Mouse (Mus musculus) 3T3-L1 (cell line): ENCODE measurements around the gene Ggt1.
A peak's percentile ranks its signal among the peaks of the same experiment; 100 is the strongest.

Source experiments
- DNase-seq: peaks from one replicate; pipeline ENCODE4 v3.0.0-alpha.2; 2015; ENCODE audit warnings: low read depth, low spot score

Gene Ggt1

DNA sequence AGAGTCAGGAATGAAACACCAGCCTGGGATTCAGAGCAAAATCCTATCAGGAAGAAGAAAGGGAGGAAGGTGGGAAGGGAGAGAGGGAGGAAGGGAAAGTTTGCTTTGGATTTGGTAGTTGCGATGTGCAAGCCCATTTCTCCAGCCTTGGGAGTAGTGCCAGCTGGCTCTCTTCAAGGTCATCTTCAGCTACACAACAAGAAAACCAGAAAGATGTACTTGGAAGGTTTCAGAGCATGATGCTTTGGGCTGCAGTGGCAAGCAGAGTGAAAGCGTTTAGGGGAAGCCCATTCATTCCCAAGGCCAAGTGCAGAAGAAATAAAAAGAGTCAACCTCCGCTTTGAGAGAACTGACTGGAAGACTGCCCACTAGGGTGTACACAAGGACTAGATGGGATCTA is 66.1 kb downstream of the Ggt1 start:
- DNase-seq, result no peak

DNA sequence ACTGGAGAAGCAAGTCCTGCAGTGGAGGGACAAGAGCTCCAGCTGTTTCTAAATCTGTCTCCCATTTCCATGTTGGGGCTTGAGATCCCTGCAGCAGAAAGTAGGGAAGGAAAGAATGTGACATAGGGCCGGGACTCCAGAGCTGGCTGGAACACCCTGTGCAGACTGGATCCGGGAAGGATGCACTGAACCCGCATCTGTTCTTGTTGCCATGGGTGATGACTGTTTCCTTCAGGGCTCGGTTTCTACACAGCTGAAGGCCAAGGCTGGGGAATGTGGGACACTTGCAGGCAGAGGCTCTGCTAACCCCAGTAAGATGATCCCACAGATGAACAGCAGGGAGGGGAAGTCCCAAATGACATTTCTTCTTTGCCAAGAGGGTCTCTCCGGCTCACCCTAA is 71.2 kb downstream of the Ggt1 start:
- no peak for DNase-seq

GRCm38 (mm10) chr10:75633048-75633447 is 71.6 kb downstream of the Ggt1 start:
- DNase-seq, result no peak

DNA sequence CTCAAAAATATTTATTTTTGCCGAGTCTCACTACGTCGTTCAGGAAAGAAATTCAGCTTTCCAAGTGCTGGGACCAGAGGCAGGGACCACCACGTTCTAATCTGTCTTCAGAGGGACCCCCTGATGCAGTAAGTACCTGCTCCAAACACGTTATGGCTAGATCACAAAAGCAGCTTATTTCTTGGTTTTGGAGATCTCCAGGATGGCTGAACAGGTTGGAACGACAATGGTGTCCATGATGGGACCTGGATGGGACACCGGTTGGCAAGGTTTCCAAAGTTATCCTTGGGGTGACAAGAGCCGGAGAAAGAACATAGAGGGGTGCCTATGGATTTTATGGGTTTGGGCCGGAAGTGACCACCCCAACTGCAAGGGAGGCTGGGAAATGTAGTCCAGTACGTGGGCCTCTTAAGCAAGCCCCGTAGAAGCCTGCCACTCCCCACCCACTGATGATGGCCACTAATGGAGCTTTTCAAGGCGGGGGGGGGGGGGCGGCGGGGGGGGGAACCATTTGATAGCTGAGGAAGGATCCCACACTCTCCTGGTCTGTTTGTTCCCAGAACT is 72.3 kb downstream of the Ggt1 start:
- DNase-seq, result no peak

- DNase-seq, result no peak
These were observed 73.2 kb downstream of the Ggt1 start for GRCm38 (mm10) chr10:75634610-75635009.

- DNase-seq, result no peak
These were observed 73.8 kb downstream of the Ggt1 start for GRCm38 (mm10) chr10:75635019-75635692.

GRCm38 (mm10) chr10:75635693-75636055 is 74.3 kb downstream of the Ggt1 start:
- DNase-seq, result peak; percentile 88
